Mouse (Mus musculus) lung, postnatal 0 days (tissue): ENCODE measurements around the gene Frs2. TPM values are rescaled to one million over a fixed set of nuclear protein-coding genes. Genes with fewer than 3 reads are reported as not detected.

Experiments used
- ATAC-seq: fragments of 200-750 bp; cut with Nextera tagmentation; 2 replicates; pipeline ENCODE4 v1.8.0; 2017; ENCODE audit warnings: moderate library complexity
- DNase-seq: peaks from one replicate; pipeline ENCODE4 v3.0.0-alpha.2; 2016; ENCODE audit warnings: low spot score
- H3K27ac ChIP-seq: fragments of 300-500 bp; sonication (generic); 2 replicates; pipeline ENCODE4 v1.5.1; 2014; ENCODE audit warnings: antibody characterized with exemption, mild to moderate bottlenecking, low read length, mixed read lengths
- H3K27me3 ChIP-seq: fragments of 300-500 bp; sonication (generic); replicated peaks from 2 replicates; pipeline ENCODE4 v1.6.1; 2014; ENCODE audit warnings: low read length, mixed read lengths; ENCODE audit not compliant: insufficient read depth
- H3K36me3 ChIP-seq: fragments of 300-500 bp; sonication (generic); 2 replicates; pipeline ENCODE4 v1.6.1; 2014; ENCODE audit warnings: low read length, mixed read lengths; ENCODE audit not compliant: insufficient read depth
- H3K4me1 ChIP-seq: fragments of 300-500 bp; sonication (generic); 2 replicates; pipeline ENCODE4 v1.6.1; 2014; ENCODE audit warnings: antibody characterized with exemption, low read depth, low read length, mixed read lengths; ENCODE audit not compliant: insufficient read depth
- H3K4me2 ChIP-seq: fragments of 300-500 bp; sonication (generic); replicated peaks from 2 replicates; pipeline ENCODE4 v1.6.1; 2014; ENCODE audit warnings: low read depth, mild to moderate bottlenecking, low read length, moderate library complexity, mixed read lengths
- H3K4me3 ChIP-seq: fragments of 300-500 bp; sonication (generic); 2 replicates; pipeline ENCODE4 v1.5.1; 2014; ENCODE audit warnings: low read depth, low read length
- H3K9ac ChIP-seq: fragments of 300-500 bp; sonication (generic); replicated peaks from 2 replicates; pipeline ENCODE4 v1.6.1; 2014; ENCODE audit warnings: low read depth, mild to moderate bottlenecking
- H3K9me3 ChIP-seq: fragments of 300-500 bp; sonication (generic); 2 replicates; pipeline ENCODE4 v1.6.1; 2016; ENCODE audit warnings: low read length, mixed read lengths
- CTCF ChIP-seq: IDR thresholded peaks from 2 replicates; pipeline ENCODE4 v1.5.1; 2016; ENCODE audit warnings: antibody characterized with exemption, mild to moderate bottlenecking
- EP300 ChIP-seq: IDR thresholded peaks from 2 replicates; pipeline ENCODE4 v1.6.1; 2016; ENCODE audit warnings: antibody characterized with exemption, mild to moderate bottlenecking, control low read depth
- WGBS: fragments of 180-500 bp; shearing (Covaris S2); extraction: QIAGEN DNeasy Blood & Tissue Kit; methylation state at CpG from one replicate; pipeline ENCODE4 v1.1.7; 2014; 5-methylcytosine and 5-hydroxymethylcytosine counted together
- polyA plus RNA-seq: library from polyadenylated mRNA; unstranded; fragments of >200 nt; fragmentation: Nextera tagmentation; extraction: Ambion mirVana; gene quantifications from 2 replicates; pipeline ENCODE4 v1.2.1, GENCODE M21; 2015

The Frs2 gene
- polyA plus RNA-seq, 1 experiment from 2014 or later = 18.8 TPM

DNA sequence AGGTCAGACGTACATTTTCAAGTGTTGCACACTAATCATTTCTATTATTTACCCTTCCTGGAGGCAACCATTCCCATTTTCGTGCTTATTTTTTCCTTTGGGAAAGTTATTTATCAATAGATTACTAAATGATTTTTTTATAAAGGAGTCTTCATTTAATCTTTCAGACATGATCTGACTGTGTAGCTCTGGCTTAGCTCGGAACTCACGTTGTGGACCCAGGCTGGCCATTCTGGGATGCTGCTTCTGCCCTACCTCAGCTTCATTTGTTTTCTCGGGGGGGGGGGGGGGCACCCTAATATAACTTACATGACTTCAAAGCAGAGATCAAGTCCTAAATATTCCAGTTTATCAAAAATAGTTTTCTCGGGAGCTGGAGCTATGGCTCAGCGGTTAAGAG is 84.3 kb downstream of the Frs2 start:
- no peak for DNase-seq
- peak overlapping the region; percentile 94 for H3K4me3 ChIP-seq
- peak overlapping the region; percentile 59 for H3K27ac ChIP-seq
- H3K4me2 ChIP-seq = peak overlapping the region; percentile 76
- WGBS = 6% methylated on average over 7 of the region's 7 CpGs
- ATAC-seq = no peak
- peaks cover 4% of the 10 kb centered on the region; the same call in 1 of the 2 replicates for H3K4me1 ChIP-seq
- H3K27me3 ChIP-seq = no peaks in the 10 kb centered on the region
- H3K9me3 ChIP-seq = no peaks in the 10 kb centered on the region
- no peak overlapping the region for H3K9ac ChIP-seq
- TF ChIP-seq CTCF (no peak), EP300 (no peak)
- peaks cover 18% of the 10 kb centered on the region for H3K36me3 ChIP-seq

- no peaks in the 10 kb centered on the region for H3K27me3 ChIP-seq
- H3K27ac ChIP-seq = peak within 1 kb of the TSS; percentile 90
- WGBS = under 1% methylated on average over 61 of the region's 68 CpGs
- H3K36me3 ChIP-seq = peaks cover 23% of the 10 kb centered on the region
- H3K9me3 ChIP-seq = no peaks in the 10 kb centered on the region
- DNase-seq = peak; percentile 98
- no peak for TF ChIP-seq EP300
- peak; percentile 17 for TF ChIP-seq CTCF
- peak within 1 kb of the TSS; percentile 76 for H3K4me2 ChIP-seq
- peak within 1 kb of the TSS; percentile 94 for H3K4me3 ChIP-seq
- ATAC-seq = peak; percentile 96
- H3K4me1 ChIP-seq = peaks cover 4% of the 10 kb centered on the region; the same call in 1 of the 2 replicates
- H3K9ac ChIP-seq = peak within 1 kb of the TSS; percentile 85
These were observed 84.9 kb downstream of the Frs2 start, which contains the start of gene Cct2 for GRCm38 (mm10) chr10:117063254-117064021. Gene Cct2 (minus strand): TSS chr10:117063814.

DNA sequence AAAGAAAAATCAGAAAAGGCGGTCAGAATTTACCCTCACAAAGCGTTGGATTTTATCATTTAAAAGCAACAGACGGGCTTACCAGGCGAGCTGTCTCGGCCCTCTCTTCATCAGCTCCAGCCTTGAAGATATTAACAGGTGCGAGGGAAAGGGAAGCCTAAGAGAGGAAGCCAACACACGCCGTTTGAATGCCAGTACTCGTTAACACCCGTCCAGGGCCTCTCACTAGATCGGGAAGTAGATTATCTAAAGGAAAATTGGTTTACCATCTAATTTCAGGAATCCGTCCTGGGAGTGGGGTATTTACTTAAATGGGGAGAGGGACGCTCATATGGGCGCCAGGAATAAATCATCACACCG is 85.5 kb downstream of the Frs2 start:
- TF ChIP-seq CTCF = no peak
- no peak for TF ChIP-seq EP300
- Histone ChIP-seq H3K9ac (peak overlapping the region; percentile 85), H3K27me3 (no peaks in the 10 kb centered on the region), H3K9me3 (no peaks in the 10 kb centered on the region), H3K4me1 (peaks cover 4% of the 10 kb centered on the region; the same call in 1 of the 2 replicates), H3K4me3 (peak overlapping the region; percentile 94), H3K36me3 (peaks cover 25% of the 10 kb centered on the region), H3K4me2 (peak overlapping the region; percentile 76), H3K27ac (0 out of 2 replicates have a peak overlapping the region, but pooled peaks have one; percentile 90)
- 1% methylated on average over 15 of the region's 15 CpGs for WGBS
- DNase-seq (no peak), ATAC-seq (no peak)

- Histone ChIP-seq H3K4me3 (no peak overlapping the region), H3K4me1 (no peaks in the 10 kb centered on the region), H3K36me3 (peaks cover 72% of the 10 kb centered on the region), H3K4me2 (no peak overlapping the region), H3K27me3 (no peaks in the 10 kb centered on the region), H3K27ac (no peak overlapping the region), H3K9ac (no peak overlapping the region), H3K9me3 (no peaks in the 10 kb centered on the region)
- DNase-seq (no peak), ATAC-seq (no peak)
- 87% methylated on average over 4 of the region's 4 CpGs for WGBS
- TF ChIP-seq CTCF (peak; percentile 48), EP300 (no peak)
These were observed 92.7 kb downstream of the Frs2 start for GRCm38 (mm10) chr10:117055668-117056067.

- Histone ChIP-seq H3K36me3 (peaks cover 30% of the 10 kb centered on the region), H3K9ac (no peak overlapping the region), H3K27me3 (no peaks in the 10 kb centered on the region), H3K9me3 (no peaks in the 10 kb centered on the region), H3K27ac (no peak overlapping the region), H3K4me3 (no peak overlapping the region), H3K4me1 (no peaks in the 10 kb centered on the region; the same call in 1 of the 2 replicates), H3K4me2 (no peak overlapping the region)
- 62% methylated on average over 4 of the region's 4 CpGs for WGBS
- peak; percentile 21; the same call in 1 of the 2 replicates for ATAC-seq
- TF ChIP-seq CTCF (no peak), EP300 (no peak)
- no peak for DNase-seq
These were observed 98.3 kb downstream of the Frs2 start for GRCm38 (mm10) chr10:117049961-117050597.

- Histone ChIP-seq H3K4me3 (no peak overlapping the region), H3K36me3 (peaks cover 29% of the 10 kb centered on the region), H3K9ac (no peak overlapping the region)
These were observed 99.1 kb downstream of the Frs2 start for GRCm38 (mm10) chr10:117049253-117049652.

More at GRCm38 (mm10) chr10:117049253-117049652, 99.1 kb downstream of the Frs2 start:
- no peaks in the 10 kb centered on the region; the same call in 1 of the 2 replicates for H3K4me1 ChIP-seq
- H3K4me2 ChIP-seq = no peak overlapping the region
- 79% methylated on average over 4 of the region's 4 CpGs for WGBS
- no peak overlapping the region for H3K27ac ChIP-seq
- H3K27me3 ChIP-seq = no peaks in the 10 kb centered on the region
- no peak for TF ChIP-seq EP300
- no peak for TF ChIP-seq CTCF
- ATAC-seq (no peak), DNase-seq (no peak)
- H3K9me3 ChIP-seq = no peaks in the 10 kb centered on the region
